ENCODE assay signal across 9 mouse cellular contexts in genomic region chr12:55438058-55438457, GRCm38 (mm10). TPM values are rescaled to one million over a fixed set of nuclear protein-coding genes. Genes with fewer than 3 reads are reported as not detected.
DNase-seq lines count a peak whose midpoint lies in the region; ATAC-seq and TF ChIP-seq lines count a peak whose summit lies in the region.
"Had no signal": no experiment of that assay in that cellular context is flagged by ENCODE, and none has a peak within 500 bp of the region (broad histone marks: within the 10 kb centered on the region; RNA-seq: fewer than 3 reads in every experiment).

No protein-coding gene starts in this region.

- no peaks in the 10 kb centered on the region for H3K36me3 ChIP-seq in heart, embryonic 12.5 days
- H3K36me3 ChIP-seq in ES-E14 (ENCODE audit: control insufficient read depth, insufficient read depth, low read length, poor library complexity, severe bottlenecking) = no peaks in the 10 kb centered on the region
- no peaks in the 10 kb centered on the region for H3K36me3 ChIP-seq in hindbrain, embryonic 11.5 days (ENCODE audit: control insufficient read depth, insufficient read depth, low read length)
- no peaks in the 10 kb centered on the region for H3K36me3 ChIP-seq in midbrain, embryonic 11.5 days (ENCODE audit: control insufficient read depth, insufficient read depth, low read length)

- peaks cover 45% of the 10 kb centered on the region for H3K4me1 ChIP-seq in heart, embryonic 12.5 days (replicated peaks)
- H3K4me1 ChIP-seq in ES-E14 (ENCODE audit: control insufficient read depth in 2 of 2, insufficient read depth in 2 of 2, low read length in 2 of 2, poor library complexity in 1 of 2) = peaks cover 2 to 35% of the 10 kb centered on the region in 2 experiments; a peak in 3 of 4 replicates
- H3K4me1 ChIP-seq in hindbrain, embryonic 11.5 days (replicated peaks; ENCODE audit: control insufficient read depth, insufficient read depth, low read length) = 0 out of 2 replicates have a peak, but pooled peaks cover 2% of the 10 kb centered on the region
- peaks cover 9% of the 10 kb centered on the region for H3K4me1 ChIP-seq in midbrain, embryonic 11.5 days (ENCODE audit: control insufficient read depth, insufficient read depth, low read length)

- H3K4me2 ChIP-seq in heart, embryonic 12.5 days = peak overlapping the region; percentile 45; the same call in 1 of the 2 replicates
- H3K4me2 ChIP-seq in hindbrain, embryonic 11.5 days (replicated peaks; ENCODE audit: low read depth, low read length) = no peak overlapping the region
- peak overlapping the region; percentile 34 for H3K4me2 ChIP-seq in midbrain, embryonic 11.5 days

- 0 out of 2 replicates have a peak overlapping the region, but pooled peaks have one; percentile 15 for H3K9ac ChIP-seq in heart, embryonic 12.5 days
- H3K9ac ChIP-seq in ES-E14 (ENCODE audit: insufficient read depth, low read depth, low read length, poor library complexity, severe bottlenecking) = no peak overlapping the region
- peak overlapping the region; percentile 56; the same call in 1 of the 2 replicates for H3K9ac ChIP-seq in hindbrain, embryonic 11.5 days (ENCODE audit: low read depth, low read length)
- peak overlapping the region; percentile 55; the same call in 1 of the 2 replicates for H3K9ac ChIP-seq in midbrain, embryonic 11.5 days (ENCODE audit: low read length)

- in situ Hi-C loops in ES-E14 (cut with MboI; ENCODE audit: low sequenced_read_pairs in 2 of 2, unreplicated experiment in 2 of 2) = no loop called here

- H3K4me3 ChIP-seq in heart, embryonic 12.5 days = no peak overlapping the region
- H3K4me3 ChIP-seq in ES-E14 (ENCODE audit: insufficient read depth in 1 of 2, low read depth in 1 of 2, low read length in 2 of 2, poor library complexity in 1 of 2, severe bottlenecking in 1 of 2) = peak overlapping the region; percentile 23 to 44; a peak in 2 of 4 replicates
- H3K4me3 ChIP-seq in hindbrain, embryonic 11.5 days (ENCODE audit: low read depth, low read length) = no peak overlapping the region
- H3K4me3 ChIP-seq in midbrain, embryonic 11.5 days (ENCODE audit: low read depth, low read length) = no peak overlapping the region

- 73% methylated on average over 10 of the region's 10 CpGs for WGBS in heart, embryonic 12.5 days
- WGBS in hindbrain, embryonic 11.5 days = 67% methylated on average over 10 of the region's 10 CpGs
- 59% methylated on average over 10 of the region's 10 CpGs for WGBS in midbrain, embryonic 11.5 days

- peaks cover 2% of the 10 kb centered on the region; the same call in 1 of the 2 replicates for H3K9me3 ChIP-seq in heart, embryonic 12.5 days (replicated peaks)
- no peaks in the 10 kb centered on the region for H3K9me3 ChIP-seq in ES-E14 (ENCODE audit: control insufficient read depth, insufficient read depth, low read depth, low read length)
- H3K9me3 ChIP-seq in hindbrain, embryonic 11.5 days (ENCODE audit: control insufficient read depth, low read length) = no peaks in the 10 kb centered on the region
- no peaks in the 10 kb centered on the region for H3K9me3 ChIP-seq in midbrain, embryonic 11.5 days (ENCODE audit: control insufficient read depth, low read length)

- no peak for DNase-seq in heart, adult 8-10 months (ENCODE audit: low spot score)
- no peak for DNase-seq in ES-E14 (ENCODE audit: low read depth, low spot score)
- DNase-seq in hindbrain, embryonic 11.5 days (ENCODE audit: low spot score) = no peak
- DNase-seq in midbrain, embryonic 11.5 days (ENCODE audit: low spot score, missing footprints) = no peak
- DNase-seq in urinary bladder, postnatal 4 days (ENCODE audit: low spot score in 2 of 2) = no peak
- DNase-seq in adrenal gland, postnatal 4 days (ENCODE audit: low spot score in 2 of 2) = no peak
- DNase-seq in right cerebral cortex, adult 2 months (ENCODE audit: low spot score in 2 of 2) = no peak
- DNase-seq: cerebellum, adult 8-10 months had no signal

- no peak for ATAC-seq in heart, embryonic 12.5 days (ENCODE audit: insufficient number of reproducible peaks, low FRiP score)
- no peak for ATAC-seq in hindbrain, embryonic 11.5 days (ENCODE audit: low FRiP score)
- ATAC-seq in midbrain, embryonic 11.5 days (ENCODE audit: low FRiP score) = no peak

- H3K27ac ChIP-seq in heart, embryonic 12.5 days (ENCODE audit: poor library complexity, severe bottlenecking) = peak overlapping the region; percentile 66
- H3K27ac ChIP-seq in ES-E14 (ENCODE audit: insufficient read depth, low read depth, low read length, poor library complexity, severe bottlenecking) = no peak overlapping the region
- H3K27ac ChIP-seq in hindbrain, embryonic 11.5 days (ENCODE audit: low read depth, low read length) = 0 out of 2 replicates have a peak overlapping the region, but pooled peaks have one; percentile 24
- no peak overlapping the region for H3K27ac ChIP-seq in midbrain, embryonic 11.5 days (ENCODE audit: low read depth, low read length)

- H3K27me3 ChIP-seq in heart, embryonic 12.5 days (replicated peaks) = no peaks in the 10 kb centered on the region
- no peaks in the 10 kb centered on the region for H3K27me3 ChIP-seq in hindbrain, embryonic 11.5 days (ENCODE audit: control insufficient read depth, insufficient read depth, low read length)
- no peaks in the 10 kb centered on the region for H3K27me3 ChIP-seq in midbrain, embryonic 11.5 days (ENCODE audit: control insufficient read depth, insufficient read depth, low read length)

TF ChIP-seq in ES-E14, 5 proteins besides CTCF, POLR2A, EP300 and RAD21:
- TF ChIP-seq ZC3H11A (IDR thresholded peaks at IDR 0.05; ENCODE audit: borderline replicate concordance, low read depth, low read length) (no peak), ZNF384 (IDR thresholded peaks at IDR 0.05; ENCODE audit: low read depth, low read length) (0 out of 2 replicates have a peak, but pooled peaks have one; percentile 59)

RNA-seq across cellular contexts. Expression of gene Psma6, which starts 54.0 kb away (rescaled TPM):
- 298 and 308 TPM in 2 replicates for polyA plus RNA-seq in heart, embryonic 12.5 days (2016; fragmentation: Nextera tagmentation; extraction: Ambion mirVana)
- total RNA-seq in heart, adult 8-10 months (2022) = 100 to 1,000 TPM; 149 to 159 (median 156) TPM
- 148 and 215 TPM in 2 replicates for total RNA-seq in ES-E14 (2012; rRNA removed)
- polyA plus RNA-seq in hindbrain, embryonic 11.5 days (2014; fragmentation: Nextera tagmentation; extraction: Ambion mirVana) = 503 and 508 TPM in 2 replicates
- polyA plus RNA-seq in midbrain, embryonic 11.5 days (2014; fragmentation: Nextera tagmentation; extraction: Ambion mirVana) = 506 and 513 TPM in 2 replicates
- total RNA-seq in adrenal gland, postnatal 4 days (2021) = 100 to 1,000 TPM; 234 to 258 TPM

RNA-seq across cellular contexts. Expression of gene Nfkbia, which starts 54.4 kb away (rescaled TPM):
- 38.8 and 45.0 TPM in 2 replicates for polyA plus RNA-seq in heart, embryonic 12.5 days (2016; fragmentation: Nextera tagmentation; extraction: Ambion mirVana)
- total RNA-seq in heart, adult 8-10 months (2022) = 10 to 100 TPM; 27.4 to 65.8 (median 39.3) TPM
- 30.6 and 34.7 TPM in 2 replicates for total RNA-seq in ES-E14 (2012; rRNA removed)
- 43.3 and 46.9 TPM in 2 replicates for polyA plus RNA-seq in hindbrain, embryonic 11.5 days (2014; fragmentation: Nextera tagmentation; extraction: Ambion mirVana)
- polyA plus RNA-seq in midbrain, embryonic 11.5 days (2014; fragmentation: Nextera tagmentation; extraction: Ambion mirVana) = 43.1 and 45.0 TPM in 2 replicates
- 100 to 1,000 TPM; 108 to 131 TPM for total RNA-seq in adrenal gland, postnatal 4 days (2021)

Comparison
In these comparisons a context has a peak if more than half of its experiments do, and no peak if none do; other contexts are left out.
1. H3K27ac ChIP-seq: peak in heart, embryonic 12.5 days (single experiment) and hindbrain, embryonic 11.5 days (single experiment); none in ES-E14 (single experiment) and midbrain, embryonic 11.5 days (single experiment).
2. H3K4me3 ChIP-seq: peak in ES-E14 (2 of 2); none in heart, embryonic 12.5 days (single experiment), hindbrain, embryonic 11.5 days (single experiment) and midbrain, embryonic 11.5 days (single experiment).